Mouse (Mus musculus): Measurements from ENCODE around the gene Sbp. TPM values are rescaled to one million over a fixed set of nuclear protein-coding genes. Genes with fewer than 3 reads are reported as not detected.

The Sbp gene
- polyA plus RNA-seq, 1 experiment from 2014 or later, result not detected

DNA sequence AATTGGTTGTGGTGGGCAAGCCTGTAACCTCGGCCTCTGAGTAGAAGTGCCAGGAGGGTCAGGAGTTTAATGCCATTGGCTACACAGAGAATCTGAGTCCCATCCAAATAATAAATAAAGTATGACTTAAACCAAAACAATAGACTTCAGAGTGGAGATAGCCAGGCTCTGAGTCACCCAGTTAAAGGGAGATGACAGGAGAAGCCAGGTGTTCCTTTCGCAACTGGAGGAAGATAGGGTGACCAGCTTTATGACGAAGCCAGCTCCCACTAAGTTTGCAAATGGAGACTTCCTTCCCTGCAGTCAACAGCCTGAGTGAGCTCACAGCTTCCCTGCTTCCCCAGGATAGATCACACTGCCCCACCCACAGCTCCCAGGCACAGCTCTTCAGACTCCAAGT lies 38.0 kb downstream of the Sbp start:
- 0 out of 2 replicates have a peak, but pooled peaks cover 5% of the 10 kb centered on the region for H3K4me1 ChIP-seq (ENCODE audit: control insufficient read depth, insufficient read depth, low read length)
- 44% methylated on average over 3 of the region's 3 CpGs for WGBS
- peak; percentile 50; the same call in 1 of the 2 replicates for ATAC-seq (ENCODE audit: insufficient read depth, low FRiP score)

DNA sequence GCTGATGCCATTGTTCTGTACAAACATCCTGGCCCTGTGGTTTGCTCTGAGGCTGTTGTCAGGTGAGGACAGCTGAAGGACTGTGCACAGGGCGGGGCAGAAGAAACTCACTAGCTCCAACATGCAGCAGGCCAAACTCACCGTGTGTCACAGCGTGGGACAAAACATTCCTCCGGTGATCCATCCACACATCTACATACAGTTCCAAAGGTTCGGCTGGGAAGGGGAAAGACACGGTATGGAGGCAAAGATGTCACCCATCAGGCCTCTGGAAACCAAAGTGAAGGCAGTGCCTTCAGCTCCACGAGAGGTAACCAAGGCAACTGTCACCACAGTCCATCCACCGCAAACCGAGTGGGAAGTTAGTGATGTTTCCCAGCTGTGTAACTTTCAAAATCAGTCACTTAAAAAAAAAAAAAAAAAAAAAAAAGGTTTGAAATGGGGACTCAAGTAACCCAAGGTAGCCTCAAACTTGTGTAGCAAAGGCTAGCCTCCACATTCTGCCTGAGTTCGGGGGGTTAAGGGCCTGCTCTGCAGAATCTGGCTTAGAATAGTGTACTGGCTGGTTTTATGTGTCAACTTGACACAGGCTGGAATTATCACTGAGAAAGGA lies 38.9 kb downstream of the Sbp start, which contains the start of gene Prss30:
TSS of gene Prss30 (minus strand) at position 270 of the 613 bp plus-strand sequence.
- ATAC-seq (ENCODE audit: insufficient read depth, low FRiP score), result no peak
- H3K27ac ChIP-seq (ENCODE audit: low read length), result no peak within 1 kb of the TSS
- H3K27me3 ChIP-seq (ENCODE audit: control insufficient read depth, insufficient read depth, low read length), result no peaks in the 10 kb centered on the region
- 0 out of 2 replicates have a peak, but pooled peaks cover 5% of the 10 kb centered on the region for H3K4me1 ChIP-seq (ENCODE audit: control insufficient read depth, insufficient read depth, low read length)
- no peaks in the 10 kb centered on the region for H3K9me3 ChIP-seq (replicated peaks; ENCODE audit: control insufficient read depth, low read length)
- 0 out of 2 replicates have a peak within 1 kb of the TSS, but pooled peaks have one; percentile 12 for H3K9ac ChIP-seq (ENCODE audit: low read length)
- WGBS, result 55% methylated on average over 10 of the region's 10 CpGs
- H3K4me3 ChIP-seq (replicated peaks; ENCODE audit: low read length), result no peak within 1 kb of the TSS
- H3K36me3 ChIP-seq (ENCODE audit: control insufficient read depth, insufficient read depth, low read length), result no peaks in the 10 kb centered on the region
- H3K4me2 ChIP-seq (ENCODE audit: low read depth, low read length), result no peak within 1 kb of the TSS

More for the DNA sequence above, 38.0 kb downstream of the Sbp start:
- Histone ChIP-seq H3K27ac (ENCODE audit: low read length) (no peak overlapping the region), H3K4me2 (ENCODE audit: low read depth, low read length) (no peak overlapping the region), H3K9ac (ENCODE audit: low read length) (0 out of 2 replicates have a peak overlapping the region, but pooled peaks have one; percentile 12), H3K36me3 (ENCODE audit: control insufficient read depth, insufficient read depth, low read length) (no peaks in the 10 kb centered on the region), H3K9me3 (replicated peaks; ENCODE audit: control insufficient read depth, low read length) (no peaks in the 10 kb centered on the region), H3K27me3 (ENCODE audit: control insufficient read depth, insufficient read depth, low read length) (no peaks in the 10 kb centered on the region), H3K4me3 (replicated peaks; ENCODE audit: low read length) (no peak overlapping the region)

DNA sequence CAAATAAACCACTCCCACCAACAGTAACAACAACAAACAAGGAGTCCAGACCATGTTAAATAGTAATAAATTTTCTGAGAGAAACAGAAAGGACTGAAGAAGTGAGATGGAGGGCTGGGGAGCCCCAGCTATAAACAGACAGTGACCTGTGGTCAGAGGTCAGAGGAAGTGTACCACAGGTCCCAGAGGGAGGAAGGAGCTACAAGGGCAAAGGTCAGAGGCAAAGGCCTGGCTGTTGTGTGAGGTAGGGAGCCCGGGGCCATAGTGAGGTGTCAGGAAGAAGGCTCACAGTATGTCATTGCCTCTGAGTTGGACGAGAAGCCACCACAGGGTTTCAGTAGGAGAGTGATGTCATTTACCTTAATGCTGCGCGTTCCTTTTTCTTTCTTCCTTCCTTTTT lies 41.4 kb downstream of the Sbp start:
- Histone ChIP-seq H3K27me3 (ENCODE audit: control insufficient read depth, insufficient read depth, low read length) (no peaks in the 10 kb centered on the region), H3K4me3 (replicated peaks; ENCODE audit: low read length) (no peak overlapping the region), H3K27ac (ENCODE audit: low read length) (no peak overlapping the region), H3K4me1 (ENCODE audit: control insufficient read depth, insufficient read depth, low read length) (0 out of 2 replicates have a peak, but pooled peaks cover 5% of the 10 kb centered on the region), H3K9ac (ENCODE audit: low read length) (no peak overlapping the region), H3K36me3 (ENCODE audit: control insufficient read depth, insufficient read depth, low read length) (no peaks in the 10 kb centered on the region), H3K4me2 (ENCODE audit: low read depth, low read length) (no peak overlapping the region), H3K9me3 (replicated peaks; ENCODE audit: control insufficient read depth, low read length) (no peaks in the 10 kb centered on the region)
- 52% methylated on average over 4 of the region's 4 CpGs for WGBS
- ATAC-seq (ENCODE audit: insufficient read depth, low FRiP score), result no peak

DNA sequence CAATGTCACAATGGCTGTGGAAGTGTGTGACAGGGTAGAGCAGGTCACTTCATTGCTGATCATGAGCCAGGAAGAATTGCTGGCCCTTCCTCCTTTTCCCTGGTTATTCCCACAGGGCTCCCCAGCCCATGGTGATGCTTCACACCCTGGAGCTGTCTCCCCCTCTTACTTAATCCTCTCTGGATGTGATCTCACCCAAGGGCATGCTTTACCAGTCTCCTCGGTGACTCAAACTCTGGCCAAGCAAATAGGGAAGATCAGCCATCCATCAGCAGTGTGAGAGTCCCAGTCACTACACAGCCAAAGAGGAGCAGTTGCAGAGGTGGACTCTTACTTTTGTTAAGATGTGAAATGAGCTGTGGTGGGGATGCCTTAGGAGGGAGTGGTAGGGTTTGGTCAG lies 43.5 kb downstream of the Sbp start:
- H3K27ac ChIP-seq (ENCODE audit: low read length), result no peak overlapping the region
- 71% methylated on average over 1 of the region's 1 CpGs for WGBS
- H3K9ac ChIP-seq (ENCODE audit: low read length), result no peak overlapping the region
- H3K9me3 ChIP-seq (replicated peaks; ENCODE audit: control insufficient read depth, low read length), result no peaks in the 10 kb centered on the region
- no peaks in the 10 kb centered on the region for H3K36me3 ChIP-seq (ENCODE audit: control insufficient read depth, insufficient read depth, low read length)
- ATAC-seq (ENCODE audit: insufficient read depth, low FRiP score), result no peak
- H3K4me3 ChIP-seq (replicated peaks; ENCODE audit: low read length), result no peak overlapping the region
- H3K4me2 ChIP-seq (ENCODE audit: low read depth, low read length), result no peak overlapping the region
- no peaks in the 10 kb centered on the region for H3K4me1 ChIP-seq (ENCODE audit: control insufficient read depth, insufficient read depth, low read length)
- no peaks in the 10 kb centered on the region for H3K27me3 ChIP-seq (ENCODE audit: control insufficient read depth, insufficient read depth, low read length)

DNA sequence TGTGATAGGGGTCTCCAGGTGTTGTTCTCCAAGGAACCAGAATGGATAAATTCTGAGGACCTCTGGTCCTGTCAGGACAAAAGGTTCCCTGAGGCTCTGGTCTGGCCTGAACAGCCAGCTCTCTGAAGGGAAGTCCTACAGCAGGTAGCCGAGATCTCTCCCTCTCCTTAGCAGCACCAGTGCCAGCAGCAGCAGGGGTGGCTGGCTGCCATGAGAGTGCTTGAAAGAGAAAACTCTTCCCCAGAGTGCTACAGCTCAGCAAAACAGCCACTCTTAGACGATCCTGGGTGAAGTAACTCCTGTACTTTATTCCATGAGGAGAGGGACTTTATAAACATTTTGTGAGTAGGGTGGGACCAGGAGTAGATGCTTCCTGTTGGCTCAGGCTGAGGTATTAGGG lies 48.3 kb downstream of the Sbp start:
- H3K4me2 ChIP-seq (ENCODE audit: low read depth, low read length), result no peak overlapping the region
- no peaks in the 10 kb centered on the region for H3K27me3 ChIP-seq (ENCODE audit: control insufficient read depth, insufficient read depth, low read length)
- H3K9ac ChIP-seq (ENCODE audit: low read length), result no peak overlapping the region
- no peaks in the 10 kb centered on the region for H3K9me3 ChIP-seq (replicated peaks; ENCODE audit: control insufficient read depth, low read length)
- H3K4me3 ChIP-seq (replicated peaks; ENCODE audit: low read length), result no peak overlapping the region
- H3K4me1 ChIP-seq (ENCODE audit: control insufficient read depth, insufficient read depth, low read length), result peaks cover 11% of the 10 kb centered on the region; the same call in 1 of the 2 replicates
- H3K27ac ChIP-seq (ENCODE audit: low read length), result no peak overlapping the region
- no peaks in the 10 kb centered on the region for H3K36me3 ChIP-seq (ENCODE audit: control insufficient read depth, insufficient read depth, low read length)
- 41% methylated on average over 2 of the region's 2 CpGs for WGBS
- no peak for ATAC-seq (ENCODE audit: insufficient read depth, low FRiP score)

DNA sequence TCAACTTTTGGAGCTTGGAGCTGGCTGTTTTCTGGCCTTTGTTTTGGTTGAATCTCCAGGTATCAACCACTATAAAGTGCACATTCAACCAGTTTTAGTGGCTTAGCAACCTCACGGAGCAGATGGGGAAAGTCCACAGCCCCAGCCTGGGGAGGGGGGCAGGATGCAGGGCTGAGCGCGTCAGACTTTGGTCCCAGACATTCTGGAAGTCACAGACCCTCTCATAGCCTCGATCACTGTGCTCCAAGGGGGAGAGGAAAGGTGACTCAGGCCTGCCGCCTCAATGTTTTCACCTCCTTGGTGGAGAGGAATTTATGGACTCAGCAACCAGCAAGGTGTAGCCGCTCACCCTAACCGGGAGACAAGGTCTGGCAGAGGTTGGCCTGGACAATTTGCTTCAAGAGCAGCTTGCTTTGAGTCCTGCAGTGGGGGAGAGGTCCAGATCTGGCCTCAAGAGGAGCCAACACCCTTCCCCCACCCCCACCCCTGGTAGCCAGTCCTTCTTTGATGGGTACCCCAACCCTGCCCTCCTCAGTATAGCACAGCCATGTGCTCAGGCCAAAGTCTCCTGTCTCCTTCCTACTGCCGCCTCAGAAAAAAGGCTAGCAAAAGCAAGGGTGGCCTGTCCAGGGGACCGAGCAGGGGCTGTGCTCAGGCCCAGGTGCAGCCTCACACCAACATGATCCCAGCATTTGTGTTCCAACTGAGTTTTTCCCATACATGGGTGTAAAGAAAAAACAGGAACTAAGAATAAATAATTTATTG lies 51.5 kb downstream of the Sbp start:
- Histone ChIP-seq H3K4me3 (replicated peaks; ENCODE audit: low read length) (peak overlapping the region; percentile 34), H3K36me3 (ENCODE audit: control insufficient read depth, insufficient read depth, low read length) (no peaks in the 10 kb centered on the region), H3K9me3 (replicated peaks; ENCODE audit: control insufficient read depth, low read length) (no peaks in the 10 kb centered on the region), H3K27ac (ENCODE audit: low read length) (no peak overlapping the region), H3K4me2 (ENCODE audit: low read depth, low read length) (peak overlapping the region; percentile 57), H3K4me1 (ENCODE audit: control insufficient read depth, insufficient read depth, low read length) (peaks cover 11% of the 10 kb centered on the region; the same call in 1 of the 2 replicates), H3K9ac (ENCODE audit: low read length) (peak overlapping the region; percentile 44; the same call in 1 of the 2 replicates), H3K27me3 (ENCODE audit: control insufficient read depth, insufficient read depth, low read length) (no peaks in the 10 kb centered on the region)
- ATAC-seq (ENCODE audit: insufficient read depth, low FRiP score), result peak; percentile 56
- 61% methylated on average over 9 of the region's 9 CpGs for WGBS

DNA sequence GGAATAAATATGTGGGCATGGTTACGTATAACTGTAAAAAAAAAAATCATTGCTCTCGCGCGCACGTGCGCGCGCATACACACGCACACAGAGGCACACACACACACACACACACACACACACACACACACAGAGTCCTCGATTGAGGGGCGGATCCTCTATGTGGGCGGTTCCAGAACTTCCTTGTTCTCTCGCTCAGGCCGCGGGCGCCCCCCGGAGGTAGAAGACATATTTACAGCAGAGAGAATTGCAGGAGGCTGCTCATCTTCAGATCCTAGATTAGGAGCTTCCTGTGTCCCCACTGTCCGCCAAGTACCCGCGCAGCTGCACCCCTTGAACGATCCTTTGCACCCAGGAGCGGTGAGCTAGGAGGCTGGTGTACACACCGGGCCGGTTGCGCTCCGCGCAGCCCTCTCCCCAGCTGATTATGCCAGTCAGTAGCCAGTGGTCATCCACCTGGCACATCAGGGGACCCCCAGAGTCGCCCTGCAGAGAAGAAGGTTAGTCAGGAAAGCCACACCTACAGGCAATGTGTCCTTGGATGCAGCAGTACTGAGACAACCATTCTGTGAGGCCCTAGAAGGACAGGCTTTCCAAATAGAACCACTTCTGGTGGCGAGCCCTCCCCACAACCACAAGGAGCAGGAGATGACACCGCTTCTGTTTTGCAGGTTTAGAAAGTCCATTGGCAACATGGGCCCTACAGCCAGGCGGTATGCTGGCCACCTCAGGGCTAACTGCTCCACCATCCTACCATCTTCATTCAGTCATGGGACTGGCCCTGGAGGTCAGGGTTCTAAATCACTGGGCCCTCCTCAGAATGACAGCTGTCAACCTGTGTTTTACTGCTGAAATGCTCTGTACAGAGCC lies 52.3 kb downstream of the Sbp start:
- WGBS, result 9% methylated on average over 31 of the region's 31 CpGs
- ATAC-seq (ENCODE audit: insufficient read depth, low FRiP score), result peak; percentile 69
- Histone ChIP-seq H3K4me1 (ENCODE audit: control insufficient read depth, insufficient read depth, low read length) (peaks cover 16% of the 10 kb centered on the region; the same call in 1 of the 2 replicates), H3K4me3 (replicated peaks; ENCODE audit: low read length) (peak overlapping the region; percentile 34), H3K9me3 (replicated peaks; ENCODE audit: control insufficient read depth, low read length) (no peaks in the 10 kb centered on the region), H3K27ac (ENCODE audit: low read length) (0 out of 2 replicates have a peak overlapping the region, but pooled peaks have one; percentile 28), H3K9ac (ENCODE audit: low read length) (peak overlapping the region; percentile 64), H3K27me3 (ENCODE audit: control insufficient read depth, insufficient read depth, low read length) (no peaks in the 10 kb centered on the region), H3K36me3 (ENCODE audit: control insufficient read depth, insufficient read depth, low read length) (no peaks in the 10 kb centered on the region), H3K4me2 (ENCODE audit: low read depth, low read length) (peak overlapping the region; percentile 57)

DNA sequence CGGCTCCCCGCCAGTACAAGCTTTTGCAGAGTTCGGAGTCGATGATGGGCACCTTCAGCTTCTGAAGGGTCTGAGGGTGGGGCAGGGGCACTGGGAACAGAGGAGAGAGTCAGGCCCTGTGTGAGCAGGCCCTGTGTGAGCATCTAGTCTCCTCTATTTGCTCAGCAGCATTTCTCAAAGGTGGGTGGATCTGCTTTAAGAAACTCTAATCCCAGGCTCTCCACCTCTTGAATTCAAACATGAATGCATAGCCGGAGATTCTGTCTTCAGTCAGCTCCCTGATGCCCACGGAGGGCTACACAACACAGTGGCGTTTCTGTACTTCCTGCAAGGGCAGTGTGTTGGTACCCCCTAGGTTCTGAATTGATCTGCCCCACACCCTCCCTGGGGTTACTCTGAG lies 53.2 kb downstream of the Sbp start:
- H3K27me3 ChIP-seq (ENCODE audit: control insufficient read depth, insufficient read depth, low read length), result no peaks in the 10 kb centered on the region
- peaks cover 16% of the 10 kb centered on the region; the same call in 1 of the 2 replicates for H3K4me1 ChIP-seq (ENCODE audit: control insufficient read depth, insufficient read depth, low read length)
- no peaks in the 10 kb centered on the region for H3K9me3 ChIP-seq (replicated peaks; ENCODE audit: control insufficient read depth, low read length)
- H3K4me3 ChIP-seq (replicated peaks; ENCODE audit: low read length), result no peak overlapping the region
- H3K9ac ChIP-seq (ENCODE audit: low read length), result no peak overlapping the region
- H3K36me3 ChIP-seq (ENCODE audit: control insufficient read depth, insufficient read depth, low read length), result no peaks in the 10 kb centered on the region
- no peak for ATAC-seq (ENCODE audit: insufficient read depth, low FRiP score)
- no peak overlapping the region for H3K4me2 ChIP-seq (ENCODE audit: low read depth, low read length)
- WGBS, result 65% methylated on average over 7 of the region's 7 CpGs
- peak overlapping the region; percentile 32 for H3K27ac ChIP-seq (ENCODE audit: low read length)

All from stomach, embryonic 16.5 days (tissue).